Mouse (Mus musculus): ENCODE measurements around the gene Thap11. TPM values are rescaled to one million over a fixed set of nuclear protein-coding genes. Genes with fewer than 3 reads are reported as not detected.

The Thap11 gene
- total RNA-seq (2012; rRNA removed) (40.2 and 42.6 TPM in 2 replicates), total RNA-seq (2014; rRNA removed) (29.7 and 31.9 TPM in 2 replicates), polyA plus RNA-seq (2012; ENCODE audit: insufficient read length, low read depth) (21.3 and 21.7 TPM in 2 replicates)

- H3K4me3 ChIP-seq (replicated peaks in 1 of 3; ENCODE audit: low read depth in 2 of 3, low read length in 2 of 3, poor library complexity in 1 of 3), result peak within 1 kb of the TSS; percentile 76 to 91 (median 80)
- no peaks in the 10 kb centered on the region for H3K9me3 ChIP-seq (replicated peaks; ENCODE audit: low read length)
- peak; percentile 90 for DNase-seq (ENCODE audit: extremely low read depth)
- H3K27me3 ChIP-seq (replicated peaks), result no peaks in the 10 kb centered on the region
- TF ChIP-seq ZNF384 (IDR thresholded peaks at IDR 0.05; ENCODE audit: low read depth, low read length) (no peak), ETS1 (conservative IDR thresholded peaks at IDR 0.05; ENCODE audit: low read depth, low read length) (no peak), MEF2A (IDR thresholded peaks at IDR 0.05; ENCODE audit: borderline replicate concordance, low read depth, low read length) (0 out of 2 replicates have a peak, but pooled peaks have one; percentile 6), JUND (conservative IDR thresholded peaks at IDR 0.05; ENCODE audit: low read depth, low read length) (no peak), EP300 (IDR thresholded peaks at IDR 0.05; ENCODE audit: low read length) (no peak), RAD21 (IDR thresholded peaks at IDR 0.05; ENCODE audit: low read depth, low read length) (peak; percentile 26), KAT2A (IDR thresholded peaks at IDR 0.05; ENCODE audit: insufficient replicate concordance, low read length) (peak; percentile 94; the same call in 1 of the 2 replicates), CHD2 (IDR thresholded peaks at IDR 0.05; ENCODE audit: low read length) (peak; percentile 97), UBTF (IDR thresholded peaks at IDR 0.05; ENCODE audit: low read depth, low read length) (no peak), RCOR1 (conservative IDR thresholded peaks at IDR 0.05; ENCODE audit: low read depth, low read length) (no peak), HCFC1 (IDR thresholded peaks at IDR 0.05; ENCODE audit: low read depth, low read length) (peak; percentile 91), SIN3A (IDR thresholded peaks at IDR 0.05; ENCODE audit: low read length) (peak; percentile 49), PAX5 (IDR thresholded peaks at IDR 0.05; ENCODE audit: low read length) (no peak), E2F4 (IDR thresholded peaks at IDR 0.05; ENCODE audit: insufficient replicate concordance, low read depth, low read length) (no peak), POLR2A (IDR thresholded peaks at IDR 0.05; ENCODE audit: low read depth, low read length) (peak; percentile 58; the same call in 1 of the 2 replicates), POLR2AphosphoS2 (IDR thresholded peaks at IDR 0.05; ENCODE audit: low read depth, low read length) (no peak), NELFE (IDR thresholded peaks at IDR 0.05; ENCODE audit: low read depth, low read length) (peak; percentile 59), ZMIZ1 (IDR thresholded peaks at IDR 0.05; ENCODE audit: low read depth, low read length) (no peak), TCF12 (IDR thresholded peaks at IDR 0.05; ENCODE audit: low read depth, low read length) (0 out of 2 replicates have a peak, but pooled peaks have one; percentile 35), IRF4 (IDR thresholded peaks at IDR 0.05; ENCODE audit: low read depth, low read length) (no peak), MYC (IDR thresholded peaks at IDR 0.05; ENCODE audit: low read depth, low read length) (no peak), MAX (IDR thresholded peaks at IDR 0.05; ENCODE audit: low read length) (peak; percentile 60), ELF1 (IDR thresholded peaks at IDR 0.05; ENCODE audit: low read depth, low read length) (peak; percentile 94), SMC3 (IDR thresholded peaks at IDR 0.05; ENCODE audit: low read depth, low read length) (no peak), TBP (conservative IDR thresholded peaks at IDR 0.05; ENCODE audit: low read depth, low read length) (0 out of 2 replicates have a peak, but pooled peaks have one; percentile 55), MAZ (IDR thresholded peaks at IDR 0.05; ENCODE audit: low read depth, low read length) (0 out of 2 replicates have a peak, but pooled peaks have one; percentile 43), MXI1 (IDR thresholded peaks at IDR 0.05; ENCODE audit: low read depth, low read length) (no peak), GABPA (IDR thresholded peaks at IDR 0.05; ENCODE audit: insufficient replicate concordance, low read depth, low read length) (peak; percentile 85; the same call in 1 of the 2 replicates), ZC3H11A (IDR thresholded peaks at IDR 0.05; ENCODE audit: low read depth, low read length) (no peak), CHD1 (IDR thresholded peaks at IDR 0.05; ENCODE audit: low read depth, low read length) (no peak), USF2 (conservative IDR thresholded peaks at IDR 0.05; ENCODE audit: low read depth, low read length) (no peak), BHLHE40 (IDR thresholded peaks at IDR 0.05; ENCODE audit: low read depth, low read length) (no peak), JUN (IDR thresholded peaks at IDR 0.05; ENCODE audit: insufficient read depth, low read depth, low read length) (no peak), MAFK (IDR thresholded peaks at IDR 0.05; ENCODE audit: insufficient replicate concordance, low read length) (no peak), ZKSCAN1 (IDR thresholded peaks at IDR 0.05; ENCODE audit: borderline replicate concordance, low read depth, low read length) (no peak), NRF1 (IDR thresholded peaks at IDR 0.05; ENCODE audit: low read depth, low read length) (peak; percentile 79), CTCF (conservative IDR thresholded peaks at IDR 0.05 in 1 of 2, IDR thresholded peaks at IDR 0.05 in 1 of 2; ENCODE audit: low read depth in 2 of 2, low read length in 2 of 2) (peak; percentile 65 to 80), USF1 (IDR thresholded peaks at IDR 0.05; ENCODE audit: low read depth, low read length) (no peak)
- H3K79me2 ChIP-seq (replicated peaks; ENCODE audit: control insufficient read depth, extremely low read depth, insufficient read depth, poor library complexity, severe bottlenecking), result peaks cover 38% of the 10 kb centered on the region
- H3K4me1 ChIP-seq (ENCODE audit: control insufficient read depth in 1 of 2, insufficient read depth in 2 of 2), result peaks cover 10 to 54% of the 10 kb centered on the region in 2 experiments; a peak in 3 of 4 replicates
- in situ Hi-C loops (cut with MboI; ENCODE audit: low pct_ligation_motif_present, low pct_unique_long_range_greater_than_20kb, low sequenced_read_pairs) (no loop called here), dilution Hi-C loops (cut with MboI; ENCODE audit: extremely low pct_ligation_motif_present, extremely low pct_unique_long_range_greater_than_20kb, low sequenced_read_pairs) (no loop called here)
- H3K36me3 ChIP-seq (replicated peaks in 1 of 2; ENCODE audit: control insufficient read depth in 1 of 2, insufficient read depth in 1 of 2, low read length in 1 of 2), result peaks cover 0 to 8% of the 10 kb centered on the region in 2 experiments
- H3K9ac ChIP-seq (ENCODE audit: insufficient read depth, low read depth), result peak within 1 kb of the TSS; percentile 83
- H3K4me2 ChIP-seq (ENCODE audit: insufficient read depth, low read depth, poor library complexity, severe bottlenecking), result peak within 1 kb of the TSS; percentile 65
- H3K27ac ChIP-seq (ENCODE audit: insufficient read depth, low read depth), result peak within 1 kb of the TSS; percentile 57
These were observed at the start of gene Thap11 for GRCm38 (mm10) chr8:105854715-105855216. Gene Thap11 (plus strand): TSS chr8:105855132.
